Mouse (Mus musculus) myocyte (in vitro differentiated cells): Measurements from ENCODE around the gene Hormad2. TPM values are rescaled to one million over a fixed set of nuclear protein-coding genes. Genes with fewer than 3 reads are reported as not detected.

Experiments
- H3K27me3 ChIP-seq: one replicate; pipeline ENCODE4 v1.6.1; 2011; ENCODE audit not compliant: control insufficient read depth, insufficient read depth, insufficient read length
- H3K36me3 ChIP-seq: one replicate; pipeline ENCODE4 v1.6.1; 2011; ENCODE audit not compliant: control insufficient read depth, insufficient read depth
- H3K4me2 ChIP-seq: one replicate; pipeline ENCODE4 v1.6.1; 2011; ENCODE audit warnings: low read depth, control low read depth
- H3K4me3 ChIP-seq: one replicate; pipeline ENCODE4 v1.5.1; 2011; ENCODE audit warnings: mild to moderate bottlenecking, control low read depth, moderate library complexity
- H3K79me2 ChIP-seq: one replicate; pipeline ENCODE4 v1.6.1; 2011; ENCODE audit not compliant: control insufficient read depth, insufficient read depth
- H3ac ChIP-seq: one replicate; pipeline ENCODE4 v1.6.1; 2011; ENCODE audit not compliant: control insufficient read depth, insufficient read length
- CEBPB ChIP-seq: IDR thresholded peaks from 2 replicates; pipeline ENCODE4 v1.6.1; 2011; ENCODE audit warnings: mild to moderate bottlenecking, moderate library complexity; ENCODE audit not compliant: poor library complexity, insufficient read depth, severe bottlenecking
- E2F4 ChIP-seq: IDR thresholded peaks from one replicate; pipeline ENCODE4 v1.6.1; 2011; ENCODE audit warnings: mild to moderate bottlenecking, control low read depth, moderate library complexity; ENCODE audit not compliant: insufficient read depth
- MAX ChIP-seq: IDR thresholded peaks from one replicate; pipeline ENCODE4 v1.6.1; 2011; ENCODE audit warnings: low read depth, mild to moderate bottlenecking, control low read depth
- MYOD1 ChIP-seq, 3 experiments: IDR thresholded peaks; one replicate each; pipeline ENCODE4 v1.6.1; 2011; ENCODE audit warnings: control low read depth in 2 of 3, low read depth in 2 of 3, mild to moderate bottlenecking in 2 of 3, moderate library complexity in 1 of 3; ENCODE audit not compliant: insufficient read length in 2 of 3, control insufficient read depth in 1 of 3
- MYOG ChIP-seq, 3 experiments: IDR thresholded peaks; one replicate each; pipeline ENCODE4 v1.6.1; 2011; ENCODE audit warnings: control low read depth in 2 of 3, low read depth in 2 of 3, mild to moderate bottlenecking in 2 of 3; ENCODE audit not compliant: insufficient read length in 2 of 3, control insufficient read depth in 1 of 3, insufficient read depth in 1 of 3
- POLR2A ChIP-seq: IDR thresholded peaks from one replicate; pipeline ENCODE4 v1.6.1; 2011; ENCODE audit warnings: low read depth, mild to moderate bottlenecking, control low read depth, moderate library complexity; ENCODE audit not compliant: insufficient read length
- POLR2AphosphoS2 ChIP-seq: IDR thresholded peaks from one replicate; pipeline ENCODE4 v1.6.1; 2011; ENCODE audit warnings: low read depth, control low read depth; ENCODE audit not compliant: insufficient read length
- REST ChIP-seq: IDR thresholded peaks from one replicate; pipeline ENCODE4 v1.6.1; 2011; ENCODE audit warnings: mild to moderate bottlenecking, control low read depth, moderate library complexity; ENCODE audit not compliant: insufficient read depth, insufficient read length
- SRF ChIP-seq: IDR thresholded peaks from one replicate; pipeline ENCODE4 v1.6.1; 2011; ENCODE audit warnings: low read depth; ENCODE audit not compliant: control insufficient read depth, insufficient read length
- TCF12 ChIP-seq: IDR thresholded peaks from one replicate; pipeline ENCODE4 v1.6.1; 2011; ENCODE audit warnings: mild to moderate bottlenecking, control low read depth; ENCODE audit not compliant: poor library complexity, insufficient read depth, severe bottlenecking
- TCF3 ChIP-seq: IDR thresholded peaks from one replicate; pipeline ENCODE4 v1.6.1; 2011; ENCODE audit warnings: low read depth, control low read depth; ENCODE audit not compliant: insufficient read length
- USF1 ChIP-seq: IDR thresholded peaks from one replicate; pipeline ENCODE4 v1.6.1; 2011; ENCODE audit warnings: low read depth, mild to moderate bottlenecking, control low read depth, moderate library complexity
- polyA plus RNA-seq: library from polyadenylated mRNA; unstranded; fragments of >200 nt; fragmentation: generic; extraction: Trizol; gene quantifications from one replicate; pipeline ENCODE4 v1.2.1, GENCODE M21; 2012; ENCODE audit warnings: missing spikeins

Gene Hormad2
- polyA plus RNA-seq, 1 experiment = 0.10 TPM

- Histone ChIP-seq H3K4me3 (no peak overlapping the region), H3K4me2 (peak overlapping the region; percentile 87), H3K27me3 (no peaks in the 10 kb centered on the region), H3K79me2 (no peaks in the 10 kb centered on the region), H3ac (no peak overlapping the region), H3K36me3 (no peaks in the 10 kb centered on the region)
- TF ChIP-seq SRF (no peak), POLR2A (no peak), MYOG (IDR thresholded peaks at IDR 0.05; ENCODE audit: control insufficient read depth in 1 of 3, insufficient read depth in 1 of 3, insufficient read length in 2 of 3, low read depth in 2 of 3) (peak in 1 of 3 experiments; percentile 31), POLR2AphosphoS2 (no peak), MYOD1 (IDR thresholded peaks at IDR 0.05; ENCODE audit: control insufficient read depth in 1 of 3, insufficient read length in 2 of 3, low read depth in 2 of 3) (peak in 1 of 3 experiments; percentile 28), CEBPB (peak; percentile 93), TCF3 (no peak), USF1 (no peak), E2F4 (no peak), MAX (no peak), REST (no peak), TCF12 (no peak)
These were observed 141.0 kb downstream of the Hormad2 start for GRCm38 (mm10) chr11:4299735-4300474.

GRCm38 (mm10) chr11:4299191-4299590 lies 141.7 kb downstream of the Hormad2 start:
- H3K4me2 ChIP-seq = peak overlapping the region; percentile 87
- H3K36me3 ChIP-seq = no peaks in the 10 kb centered on the region
- no peaks in the 10 kb centered on the region for H3K27me3 ChIP-seq
- H3K4me3 ChIP-seq = no peak overlapping the region
- H3ac ChIP-seq = no peak overlapping the region
- H3K79me2 ChIP-seq = no peaks in the 10 kb centered on the region
- TF ChIP-seq MYOG (IDR thresholded peaks at IDR 0.05; ENCODE audit: control insufficient read depth in 1 of 3, insufficient read depth in 1 of 3, insufficient read length in 2 of 3, low read depth in 2 of 3) (peak in 1 of 3 experiments; percentile 58), MYOD1 (IDR thresholded peaks at IDR 0.05; ENCODE audit: control insufficient read depth in 1 of 3, insufficient read length in 2 of 3, low read depth in 2 of 3) (peak in 2 of 3 experiments; percentile 73 to 76), TCF3 (no peak), E2F4 (no peak), POLR2AphosphoS2 (no peak), USF1 (no peak), SRF (no peak), TCF12 (peak; percentile 25)

- H3ac ChIP-seq = no peak overlapping the region
- no peak overlapping the region for H3K4me3 ChIP-seq
- H3K79me2 ChIP-seq = no peaks in the 10 kb centered on the region
- TF ChIP-seq MYOG (IDR thresholded peaks at IDR 0.05; ENCODE audit: control insufficient read depth in 1 of 3, insufficient read depth in 1 of 3, insufficient read length in 2 of 3, low read depth in 2 of 3) (peak in 1 of 3 experiments; percentile 6), MYOD1 (IDR thresholded peaks at IDR 0.05; ENCODE audit: control insufficient read depth in 1 of 3, insufficient read length in 2 of 3, low read depth in 2 of 3) (peak in 1 of 3 experiments; percentile 2), TCF3 (no peak), POLR2A (no peak)
- no peaks in the 10 kb centered on the region for H3K27me3 ChIP-seq
- peak overlapping the region; percentile 87 for H3K4me2 ChIP-seq
- no peaks in the 10 kb centered on the region for H3K36me3 ChIP-seq
These were observed 142.3 kb downstream of the Hormad2 start for GRCm38 (mm10) chr11:4298615-4299014.

DNA sequence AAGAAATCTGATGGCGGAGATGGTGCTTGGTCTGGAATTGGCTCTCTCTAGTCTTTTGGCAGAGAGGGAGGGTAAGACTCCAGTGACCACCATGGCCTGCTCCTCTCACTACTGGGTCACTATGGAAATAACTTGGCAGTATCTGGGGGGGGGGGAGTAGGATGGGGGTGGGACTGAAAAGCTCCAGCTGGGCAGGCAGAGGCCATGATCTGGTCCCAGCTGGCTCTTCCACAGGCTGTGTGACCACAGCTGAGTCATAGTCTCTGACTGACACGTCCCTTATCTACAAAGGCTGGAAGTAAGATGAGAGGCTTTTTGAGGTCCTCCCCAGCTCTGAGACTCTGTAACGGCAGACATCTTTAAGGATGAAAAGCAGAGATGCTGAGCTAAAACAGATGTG lies 143.2 kb downstream of the Hormad2 start:
- Histone ChIP-seq H3K4me3 (no peak overlapping the region), H3K79me2 (no peaks in the 10 kb centered on the region), H3ac (no peak overlapping the region), H3K4me2 (peak overlapping the region; percentile 87), H3K36me3 (no peaks in the 10 kb centered on the region), H3K27me3 (no peaks in the 10 kb centered on the region)
- peak in 2 of 3 experiments; percentile 77 to 91 for TF ChIP-seq MYOD1 (IDR thresholded peaks at IDR 0.05; ENCODE audit: control insufficient read depth in 1 of 3, insufficient read length in 2 of 3, low read depth in 2 of 3)
- TF ChIP-seq POLR2AphosphoS2 = no peak
- TF ChIP-seq TCF3 = peak; percentile 72
- no peak for TF ChIP-seq POLR2A
- peak; percentile 51 to 91 (median 68) for TF ChIP-seq MYOG (IDR thresholded peaks at IDR 0.05; ENCODE audit: control insufficient read depth in 1 of 3, insufficient read depth in 1 of 3, insufficient read length in 2 of 3, low read depth in 2 of 3)
- peak; percentile 84 for TF ChIP-seq TCF12

DNA sequence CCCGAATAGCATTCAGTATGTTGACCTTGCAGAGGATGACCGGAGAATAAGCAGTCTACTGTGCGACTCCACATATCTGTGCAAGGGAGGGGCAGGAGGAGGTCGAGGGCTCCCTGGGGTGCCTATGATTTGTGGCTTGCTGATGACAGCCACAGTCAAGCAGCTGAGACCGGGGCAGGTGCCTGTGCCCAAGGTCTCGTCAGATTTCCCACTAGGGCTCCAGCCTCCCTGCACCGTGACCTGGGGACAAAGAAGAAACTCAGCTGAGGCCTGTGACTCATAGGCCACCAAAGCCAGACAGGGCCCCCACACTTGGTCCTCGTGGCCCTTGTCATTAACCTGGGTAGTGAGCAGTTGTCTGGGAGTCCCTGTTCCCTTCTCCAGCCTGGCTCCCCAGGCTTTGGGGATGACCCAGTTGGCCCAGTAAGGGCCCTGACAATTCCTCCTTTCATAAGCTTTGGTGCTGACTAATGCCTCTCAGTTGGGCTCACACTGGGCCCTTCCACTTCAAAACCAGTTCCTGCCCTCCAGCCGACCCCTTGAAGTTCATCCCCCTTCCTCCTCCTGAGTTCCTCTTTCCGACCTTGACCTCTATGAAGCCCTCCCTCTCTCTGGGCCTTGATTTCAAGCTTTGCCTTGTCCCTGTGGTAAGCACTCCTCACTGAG lies 144.2 kb downstream of the Hormad2 start:
- no peaks in the 10 kb centered on the region for H3K36me3 ChIP-seq
- TF ChIP-seq MYOD1 (IDR thresholded peaks at IDR 0.05; ENCODE audit: control insufficient read depth in 1 of 3, insufficient read length in 2 of 3, low read depth in 2 of 3) = peak; percentile 83 to 97 (median 94)
- no peak for TF ChIP-seq REST
- TF ChIP-seq TCF3 = peak; percentile 92
- no peak for TF ChIP-seq POLR2AphosphoS2
- TF ChIP-seq USF1 = no peak
- peak; percentile 71 for TF ChIP-seq TCF12
- TF ChIP-seq E2F4 = no peak
- TF ChIP-seq MYOG (IDR thresholded peaks at IDR 0.05; ENCODE audit: control insufficient read depth in 1 of 3, insufficient read depth in 1 of 3, insufficient read length in 2 of 3, low read depth in 2 of 3) = peak; percentile 91 to 98 (median 92)
- no peaks in the 10 kb centered on the region for H3K27me3 ChIP-seq
- H3K4me3 ChIP-seq = no peak overlapping the region
- H3ac ChIP-seq = no peak overlapping the region
- no peaks in the 10 kb centered on the region for H3K79me2 ChIP-seq
- H3K4me2 ChIP-seq = peak overlapping the region; percentile 54
